ENCODE assay signal across 15 mouse cellular contexts in genomic region chr10:122900466-122900865, GRCm38 (mm10).
DNase-seq lines count a peak whose midpoint lies in the region; ATAC-seq and TF ChIP-seq lines count a peak whose summit lies in the region.
"Had no signal": no experiment of that assay in that cellular context is flagged by ENCODE, and none has a peak within 500 bp of the region (broad histone marks: within the 10 kb centered on the region; RNA-seq: fewer than 3 reads in every experiment).

No protein-coding gene starts in this region.

- intact Hi-C loops in heart, adult 2 months (cut with DNase I) = no loop called here
- intact Hi-C loops in heart, postnatal 14 days (cut with DNase I) = no loop called here

- H3K4me2 ChIP-seq in lung, postnatal 0 days (replicated peaks; ENCODE audit: low read depth, low read length) = no peak overlapping the region
- no peak overlapping the region for H3K4me2 ChIP-seq in embryonic facial prominence, embryonic 13.5 days
- no peak overlapping the region for H3K4me2 ChIP-seq in limb, embryonic 14.5 days (replicated peaks; ENCODE audit: low read depth, low read length, severe bottlenecking)
- H3K4me2 ChIP-seq: intestine, embryonic 15.5 days; liver, embryonic 15.5 days had no signal

- no peaks in the 10 kb centered on the region for H3K27me3 ChIP-seq in heart, adult 2 months (ENCODE audit: control insufficient read depth, insufficient read depth, low read length)
- no peaks in the 10 kb centered on the region for H3K27me3 ChIP-seq in lung, postnatal 0 days (replicated peaks; ENCODE audit: insufficient read depth, low read length)
- no peaks in the 10 kb centered on the region for H3K27me3 ChIP-seq in embryonic facial prominence, embryonic 13.5 days
- H3K27me3 ChIP-seq in limb, embryonic 14.5 days (ENCODE audit: control insufficient read depth, insufficient read depth, low read length) = no peaks in the 10 kb centered on the region
- H3K27me3 ChIP-seq: intestine, embryonic 15.5 days; liver, embryonic 15.5 days had no signal

- no peaks in the 10 kb centered on the region for H3K79me2 ChIP-seq in heart, adult 2 months (replicated peaks; ENCODE audit: control insufficient read depth, insufficient read depth, low read length)

- H3K9me3 ChIP-seq in lung, postnatal 0 days (ENCODE audit: low read length) = no peaks in the 10 kb centered on the region
- no peaks in the 10 kb centered on the region for H3K9me3 ChIP-seq in embryonic facial prominence, embryonic 13.5 days
- H3K9me3 ChIP-seq in limb, embryonic 14.5 days (ENCODE audit: control insufficient read depth, low read length) = no peaks in the 10 kb centered on the region
- H3K9me3 ChIP-seq: intestine, embryonic 15.5 days; liver, embryonic 15.5 days had no signal

- H3K4me1 ChIP-seq in heart, adult 2 months (ENCODE audit: control insufficient read depth, insufficient read depth, low read length) = peaks cover 2% of the 10 kb centered on the region
- peaks cover 10% of the 10 kb centered on the region; the same call in 1 of the 2 replicates for H3K4me1 ChIP-seq in lung, postnatal 0 days (ENCODE audit: insufficient read depth, low read depth, low read length)
- peaks cover 35% of the 10 kb centered on the region for H3K4me1 ChIP-seq in embryonic facial prominence, embryonic 13.5 days
- peaks cover 14% of the 10 kb centered on the region for H3K4me1 ChIP-seq in limb, embryonic 14.5 days (ENCODE audit: control insufficient read depth, insufficient read depth, low read length)
- H3K4me1 ChIP-seq: liver, embryonic 15.5 days had no signal

- ATAC-seq in lung, postnatal 0 days = peak; percentile 54
- ATAC-seq in embryonic facial prominence, embryonic 13.5 days (ENCODE audit: insufficient number of reproducible peaks, insufficient read depth, low FRiP score, low TSS enrichment, low read depth) = no peak
- no peak for ATAC-seq in limb, embryonic 14.5 days (ENCODE audit: low FRiP score, low read depth)

- no peak for DNase-seq in heart, adult 2 months
- DNase-seq in heart, postnatal 14 days = no peak
- peak; percentile 48 for DNase-seq in lung, postnatal 0 days (ENCODE audit: low spot score)
- DNase-seq in lung, postnatal 25 days (ENCODE audit: low spot score) = no peak
- no peak for DNase-seq in limb, embryonic 14.5 days (ENCODE audit: low spot score)
- DNase-seq in T-cell, adult 2 months (ENCODE audit: low spot score) = no peak
- DNase-seq in spleen, adult 12 weeks (ENCODE audit: low spot score) = no peak
- DNase-seq: adrenal gland, postnatal 10 days; cerebellum, postnatal 14 days; kidney, postnatal 36 days; lung, postnatal 4 days; thymus, postnatal 14 days had no signal

- TF ChIP-seq CTCF in heart, adult 2 months (IDR thresholded peaks at IDR 0.05) = no peak
- no peak for TF ChIP-seq CTCF in lung, postnatal 0 days (IDR thresholded peaks at IDR 0.05)

- no peak overlapping the region for H3K9ac ChIP-seq in heart, adult 2 months (ENCODE audit: low read depth, low read length)
- H3K9ac ChIP-seq in lung, postnatal 0 days (replicated peaks; ENCODE audit: low read depth) = no peak overlapping the region
- no peak overlapping the region for H3K9ac ChIP-seq in embryonic facial prominence, embryonic 13.5 days
- no peak overlapping the region for H3K9ac ChIP-seq in limb, embryonic 14.5 days (ENCODE audit: low read depth, low read length, severe bottlenecking)
- H3K9ac ChIP-seq: intestine, embryonic 15.5 days; liver, embryonic 15.5 days had no signal

- TF ChIP-seq EP300 in heart, adult 2 months (IDR thresholded peaks at IDR 0.05; ENCODE audit: insufficient read depth, low read depth, low read length) = no peak
- TF ChIP-seq EP300 in lung, postnatal 0 days (IDR thresholded peaks at IDR 0.05) = peak; percentile 55; the same call in 1 of the 2 replicates

- 94% methylated on average over 1 of the region's 1 CpGs for WGBS in heart, adult 2 months
- WGBS in lung, postnatal 0 days = 44% methylated on average over 1 of the region's 1 CpGs
- WGBS in embryonic facial prominence, embryonic 13.5 days = 71% methylated on average over 1 of the region's 1 CpGs
- 73% methylated on average over 1 of the region's 1 CpGs for WGBS in limb, embryonic 14.5 days

- no peak overlapping the region for H3K4me3 ChIP-seq in heart, adult 2 months
- H3K4me3 ChIP-seq in lung, postnatal 0 days (ENCODE audit: low read depth, low read length) = no peak overlapping the region
- H3K4me3 ChIP-seq in embryonic facial prominence, embryonic 13.5 days = no peak overlapping the region
- no peak overlapping the region for H3K4me3 ChIP-seq in limb, embryonic 14.5 days (replicated peaks; ENCODE audit: low read length)
- H3K4me3 ChIP-seq: intestine, embryonic 15.5 days; liver, embryonic 15.5 days had no signal

- no peak for TF ChIP-seq POLR2A in heart, adult 2 months (IDR thresholded peaks at IDR 0.05; ENCODE audit: insufficient read depth, low read depth, low read length)
- no peak for TF ChIP-seq POLR2A in limb, embryonic 14.5 days (IDR thresholded peaks at IDR 0.05; ENCODE audit: borderline replicate concordance, extremely low read depth, insufficient read depth, insufficient read length)

- peak overlapping the region; percentile 19; the same call in 1 of the 2 replicates for H3K27ac ChIP-seq in heart, adult 2 months
- peak overlapping the region; percentile 64 for H3K27ac ChIP-seq in lung, postnatal 0 days (ENCODE audit: low read length)
- peak overlapping the region; percentile 72 for H3K27ac ChIP-seq in embryonic facial prominence, embryonic 13.5 days
- peak overlapping the region; percentile 13; the same call in 1 of the 2 replicates for H3K27ac ChIP-seq in limb, embryonic 14.5 days (replicated peaks; ENCODE audit: low read depth, low read length)
- H3K27ac ChIP-seq: intestine, embryonic 15.5 days; liver, embryonic 15.5 days had no signal

- no peaks in the 10 kb centered on the region; the same call in 1 of the 2 replicates for H3K36me3 ChIP-seq in heart, adult 2 months (ENCODE audit: control insufficient read depth, insufficient read depth, low read length)
- no peaks in the 10 kb centered on the region for H3K36me3 ChIP-seq in lung, postnatal 0 days (ENCODE audit: insufficient read depth, low read length)
- H3K36me3 ChIP-seq in embryonic facial prominence, embryonic 13.5 days = no peaks in the 10 kb centered on the region
- no peaks in the 10 kb centered on the region for H3K36me3 ChIP-seq in limb, embryonic 14.5 days (ENCODE audit: control insufficient read depth, insufficient read depth, low read length)
- H3K36me3 ChIP-seq: intestine, embryonic 15.5 days; liver, embryonic 15.5 days had no signal

Comparison
In these comparisons a context has a peak if more than half of its experiments do, and no peak if none do; other contexts are left out.
1. H3K27ac ChIP-seq: peak in every context shown above with its lines; median percentile 72 in embryonic facial prominence, embryonic 13.5 days; 64 in lung, postnatal 0 days; 19 in heart, adult 2 months; 13 in limb, embryonic 14.5 days.